ENCODE assay signal across 8 mouse cellular contexts in the genomic region with DNA sequence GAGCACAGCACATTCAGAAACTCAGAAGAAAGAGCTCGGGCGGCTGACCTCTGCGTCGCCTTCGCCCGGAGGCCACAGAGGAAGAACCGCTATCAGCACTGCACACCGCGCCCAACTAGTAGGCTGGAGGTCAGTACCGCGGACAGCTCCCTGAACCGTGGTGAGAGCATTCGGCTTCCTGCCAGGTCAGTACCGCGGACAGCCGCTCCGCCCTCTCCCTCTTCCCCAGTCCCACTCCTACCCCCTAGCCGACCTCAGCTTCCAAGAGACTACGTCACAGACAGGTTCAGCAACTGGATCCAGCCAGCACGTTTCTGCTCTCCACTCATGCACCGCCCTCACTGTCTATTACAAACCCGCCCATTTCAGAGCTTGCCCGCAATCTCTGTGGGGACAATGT. TPM values are rescaled to one million over a fixed set of nuclear protein-coding genes. Genes with fewer than 3 reads are reported as not detected.
DNase-seq lines count a peak whose midpoint lies in the region; ATAC-seq and TF ChIP-seq lines count a peak whose summit lies in the region.

No protein-coding gene starts in this region.

- TF ChIP-seq CTCF in brain, embryonic 14.5 days (IDR thresholded peaks at IDR 0.05; ENCODE audit: borderline replicate concordance, extremely low read depth, insufficient read depth, insufficient read length), result no peak
- peak; percentile 38 for TF ChIP-seq CTCF in intestine, postnatal 0 days (IDR thresholded peaks at IDR 0.05; ENCODE audit: low read depth)
- TF ChIP-seq CTCF in stomach, postnatal 0 days (IDR thresholded peaks at IDR 0.05; ENCODE audit: low read depth), result peak; percentile 28; the same call in 1 of the 2 replicates

- ATAC-seq in intestine, postnatal 0 days, result peak; percentile 85
- ATAC-seq in midbrain, embryonic 12.5 days (ENCODE audit: low FRiP score, low read depth), result peak; percentile 38; the same call in 1 of the 2 replicates
- ATAC-seq in stomach, postnatal 0 days (ENCODE audit: low FRiP score, low TSS enrichment), result peak; percentile 96

- H3K9me3 ChIP-seq in intestine, postnatal 0 days (ENCODE audit: control insufficient read depth), result no peaks in the 10 kb centered on the region
- H3K9me3 ChIP-seq in midbrain, embryonic 12.5 days, result no peaks in the 10 kb centered on the region
- no peaks in the 10 kb centered on the region for H3K9me3 ChIP-seq in stomach, postnatal 0 days (ENCODE audit: control insufficient read depth, low read length)

- intact Hi-C loops in gastrocnemius, postnatal 14 days (cut with DNase I; ENCODE audit: low total_unique reads), result no loop called here
- intact Hi-C loops in left cerebral cortex, postnatal 4 days (cut with DNase I), result no loop called here

- no peak overlapping the region for H3K4me2 ChIP-seq in intestine, postnatal 0 days (replicated peaks; ENCODE audit: low read depth)
- H3K4me2 ChIP-seq in midbrain, embryonic 12.5 days (replicated peaks), result no peak overlapping the region
- H3K4me2 ChIP-seq in stomach, postnatal 0 days (replicated peaks; ENCODE audit: low read depth), result no peak overlapping the region

- peaks cover 76% of the 10 kb centered on the region for H3K27me3 ChIP-seq in intestine, postnatal 0 days (replicated peaks; ENCODE audit: control insufficient read depth, insufficient read depth, low read length)
- peaks cover 100% of the 10 kb centered on the region for H3K27me3 ChIP-seq in midbrain, embryonic 12.5 days
- H3K27me3 ChIP-seq in stomach, postnatal 0 days (ENCODE audit: control insufficient read depth, insufficient read depth, low read length), result peaks cover 28% of the 10 kb centered on the region

- no peak for TF ChIP-seq EP300 in stomach, postnatal 0 days (optimal IDR thresholded peaks at IDR 0.05)

- no peaks in the 10 kb centered on the region for H3K36me3 ChIP-seq in intestine, postnatal 0 days (ENCODE audit: control insufficient read depth, insufficient read depth)
- H3K36me3 ChIP-seq in midbrain, embryonic 12.5 days, result no peaks in the 10 kb centered on the region
- H3K36me3 ChIP-seq in stomach, postnatal 0 days (ENCODE audit: control insufficient read depth, insufficient read depth, low read length), result no peaks in the 10 kb centered on the region

- WGBS in intestine, postnatal 0 days, result 2% methylated on average over 23 of the region's 23 CpGs
- WGBS in midbrain, embryonic 12.5 days, result 3% methylated on average over 23 of the region's 23 CpGs
- 1% methylated on average over 23 of the region's 23 CpGs for WGBS in stomach, postnatal 0 days

- TF ChIP-seq POLR2A in brain, embryonic 14.5 days (IDR thresholded peaks at IDR 0.05; ENCODE audit: borderline replicate concordance, extremely low read depth, insufficient read depth, insufficient read length, poor library complexity, severe bottlenecking), result no peak

- peak; percentile 53 to 72 for DNase-seq in cerebellum, postnatal 14 days
- no peak for DNase-seq in cerebellum, adult 11-12 months
- DNase-seq in brain, embryonic 14.5 days (ENCODE audit: low read depth), result peak; percentile 69
- DNase-seq in gastrocnemius, postnatal 14 days, result peak; percentile 92
- peak; percentile 74 for DNase-seq in left cerebral cortex, postnatal 4 days
- peak; percentile 96 for DNase-seq in stomach, postnatal 0 days (ENCODE audit: low spot score)

- no peak overlapping the region for H3K9ac ChIP-seq in intestine, postnatal 0 days (ENCODE audit: low read depth, low read length)
- H3K9ac ChIP-seq in midbrain, embryonic 12.5 days (replicated peaks), result no peak overlapping the region
- H3K9ac ChIP-seq in stomach, postnatal 0 days (ENCODE audit: low read length), result no peak overlapping the region

- H3K4me1 ChIP-seq in intestine, postnatal 0 days (replicated peaks; ENCODE audit: control insufficient read depth, insufficient read depth, low read length), result no peaks in the 10 kb centered on the region
- peaks cover 29% of the 10 kb centered on the region for H3K4me1 ChIP-seq in midbrain, embryonic 12.5 days
- H3K4me1 ChIP-seq in stomach, postnatal 0 days (replicated peaks; ENCODE audit: control insufficient read depth, insufficient read depth), result no peaks in the 10 kb centered on the region

- H3K4me3 ChIP-seq in intestine, postnatal 0 days (ENCODE audit: low read depth, low read length), result no peak overlapping the region
- no peak overlapping the region for H3K4me3 ChIP-seq in midbrain, embryonic 12.5 days
- no peak overlapping the region for H3K4me3 ChIP-seq in stomach, postnatal 0 days (ENCODE audit: low read depth, low read length)

- H3K27ac ChIP-seq in intestine, postnatal 0 days (ENCODE audit: low read depth, low read length), result no peak overlapping the region
- no peak overlapping the region for H3K27ac ChIP-seq in midbrain, embryonic 12.5 days (replicated peaks)
- H3K27ac ChIP-seq in stomach, postnatal 0 days (replicated peaks), result no peak overlapping the region

RNA-seq across cellular contexts. Expression of a gene that starts 4.4 kb away (rescaled TPM):
- polyA plus RNA-seq in brain, embryonic 14.5 days (2012; rRNA removed), result 1.8 and 4.1 TPM in 2 replicates
- not detected for total RNA-seq in gastrocnemius, postnatal 14 days (2021)
- polyA plus RNA-seq in intestine, postnatal 0 days (2015; fragmentation: Nextera tagmentation; extraction: Ambion mirVana), result not detected in 2 replicates
- total RNA-seq in left cerebral cortex, postnatal 4 days (2021), result not detected
- 0.25 and 0.29 TPM in 2 replicates for polyA plus RNA-seq in midbrain, embryonic 12.5 days (2016; fragmentation: Nextera tagmentation; extraction: Ambion mirVana)
- polyA plus RNA-seq in stomach, postnatal 0 days (2015; fragmentation: Nextera tagmentation; extraction: Ambion mirVana), result not detected in 2 replicates

RNA-seq across cellular contexts. Expression of a gene that starts 59.9 kb away (rescaled TPM):
- 6.6 and 7.5 TPM in 2 replicates for polyA plus RNA-seq in brain, embryonic 14.5 days (2012; rRNA removed)
- 1 to 10 TPM; 3.2 to 3.6 TPM for total RNA-seq in gastrocnemius, postnatal 14 days (2021)
- 3.4 and 4.8 TPM in 2 replicates for polyA plus RNA-seq in intestine, postnatal 0 days (2015; fragmentation: Nextera tagmentation; extraction: Ambion mirVana)
- total RNA-seq in left cerebral cortex, postnatal 4 days (2021), result 10 to 100 TPM; 12.4 to 12.9 TPM
- 9.2 and 9.7 TPM in 2 replicates for polyA plus RNA-seq in midbrain, embryonic 12.5 days (2016; fragmentation: Nextera tagmentation; extraction: Ambion mirVana)
- polyA plus RNA-seq in stomach, postnatal 0 days (2015; fragmentation: Nextera tagmentation; extraction: Ambion mirVana), result 4.5 and 5.0 TPM in 2 replicates

Comparison
In these comparisons a context has a peak if more than half of its experiments do, and no peak if none do; other contexts are left out.
1. ATAC-seq: peak in every context shown above with its lines; median percentile 96 in stomach, postnatal 0 days; 85 in intestine, postnatal 0 days; 38 in midbrain, embryonic 12.5 days.